Mouse (Mus musculus): Measurements from ENCODE around the gene Syt6.
"Not testable (repeated sequence)": the region's sequence is repeated elsewhere in the genome, so short reads cannot be mapped to it uniquely, and the experiment has no call there.

Gene Syt6

DNA sequence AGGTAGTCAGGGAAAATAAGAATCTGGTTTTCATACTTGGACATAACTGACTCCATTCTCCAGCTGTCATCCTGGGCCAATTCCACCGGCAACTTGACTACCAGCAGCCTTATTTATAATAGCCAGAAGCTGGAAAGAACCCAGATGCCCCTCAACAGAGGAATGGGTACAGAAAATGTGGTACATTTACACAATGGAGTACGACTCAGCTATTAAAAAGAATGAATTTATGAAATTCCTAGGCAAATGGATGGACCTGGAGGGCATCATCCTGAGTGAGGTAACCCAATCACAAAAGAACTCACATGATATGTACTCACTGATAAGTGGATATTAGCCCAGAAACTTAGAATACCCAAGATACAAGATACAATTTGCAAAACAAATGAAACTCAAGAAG is 70.9 kb downstream of the Syt6 start, which contains the start of gene Atg4a-ps:
TSS of gene Atg4a-ps (minus strand) at position 101 of the 400 bp plus-strand sequence.
- in situ Hi-C loops (cut with MboI; ENCODE audit: low sequenced_read_pairs), result not testable (repeated sequence)

DNA sequence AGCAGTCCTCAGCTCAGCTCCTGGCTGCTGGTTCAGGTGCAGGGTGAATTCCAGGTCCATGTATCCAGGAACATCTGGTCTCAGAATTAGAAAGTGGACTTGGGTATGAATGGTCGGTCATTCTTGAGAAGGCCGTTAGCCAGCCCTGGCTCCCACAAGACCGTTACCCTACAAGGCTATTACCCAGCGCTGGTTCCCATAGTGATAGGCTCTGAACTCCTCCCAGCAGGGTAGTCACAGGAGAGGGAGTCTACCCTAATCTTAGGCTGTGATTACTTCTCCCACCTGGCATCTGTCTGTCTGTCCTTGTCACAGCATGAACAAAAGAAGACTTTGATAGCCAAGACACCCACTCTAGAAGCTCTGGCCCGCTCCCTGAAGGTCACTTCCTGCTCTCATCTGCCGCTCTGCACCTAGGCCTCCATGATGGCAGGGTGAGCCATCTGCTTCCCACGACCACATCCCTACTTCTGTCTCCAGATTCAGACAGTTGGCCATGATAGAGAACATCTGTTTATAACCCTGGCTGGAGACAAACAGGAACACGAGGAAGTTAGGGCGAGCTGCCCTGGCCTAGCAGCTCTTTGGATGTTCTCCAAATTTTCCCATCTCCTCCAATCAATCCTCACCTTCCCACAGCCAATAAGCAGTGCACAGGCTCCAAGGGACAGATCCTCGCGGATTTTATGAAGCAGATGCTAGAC is 72.3 kb downstream of the Syt6 start:
- in situ Hi-C loops (cut with MboI; ENCODE audit: low sequenced_read_pairs), result no loop called here

DNA sequence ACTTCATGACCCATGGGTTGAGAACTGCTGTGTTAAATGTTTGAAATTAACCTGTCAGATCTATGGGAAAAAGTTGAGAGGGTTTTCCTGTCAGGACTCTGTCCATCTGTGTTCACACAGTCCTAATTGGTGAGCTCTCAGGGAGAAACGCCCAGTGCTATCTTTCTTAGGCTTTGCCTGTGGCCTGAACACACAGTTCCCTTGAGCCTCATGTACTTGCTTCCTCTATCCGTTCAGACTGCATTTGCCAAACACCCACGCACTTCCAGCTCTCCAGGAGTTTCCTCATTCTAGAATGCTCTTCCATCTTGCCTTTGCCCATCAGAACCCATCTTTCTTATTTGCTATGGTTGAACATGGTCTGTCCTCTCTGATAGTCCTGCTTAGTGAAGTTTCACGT is 73.5 kb downstream of the Syt6 start:
- in situ Hi-C loops (cut with MboI; ENCODE audit: low sequenced_read_pairs), result no loop called here

DNA sequence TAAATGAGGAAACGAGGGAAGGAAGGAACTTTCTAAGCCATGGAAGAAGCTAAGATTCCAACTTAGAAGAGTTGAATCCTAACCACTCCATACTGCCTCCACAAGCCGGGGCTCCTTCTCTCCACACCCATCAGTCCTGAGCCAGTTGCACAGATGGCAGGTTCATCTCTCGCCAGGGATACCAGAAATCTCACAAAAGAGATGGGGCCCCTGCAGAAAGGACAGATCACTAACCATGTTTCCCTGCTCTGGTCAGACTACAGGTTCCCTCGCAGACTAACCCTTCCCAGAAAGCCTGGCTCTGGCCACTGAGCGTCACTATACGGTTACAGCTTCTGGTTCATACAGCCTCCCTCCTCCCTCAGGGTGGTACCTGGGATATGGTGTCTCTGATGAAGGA is 74.7 kb downstream of the Syt6 start:
- in situ Hi-C loops (cut with MboI; ENCODE audit: low sequenced_read_pairs), result no loop called here

DNA sequence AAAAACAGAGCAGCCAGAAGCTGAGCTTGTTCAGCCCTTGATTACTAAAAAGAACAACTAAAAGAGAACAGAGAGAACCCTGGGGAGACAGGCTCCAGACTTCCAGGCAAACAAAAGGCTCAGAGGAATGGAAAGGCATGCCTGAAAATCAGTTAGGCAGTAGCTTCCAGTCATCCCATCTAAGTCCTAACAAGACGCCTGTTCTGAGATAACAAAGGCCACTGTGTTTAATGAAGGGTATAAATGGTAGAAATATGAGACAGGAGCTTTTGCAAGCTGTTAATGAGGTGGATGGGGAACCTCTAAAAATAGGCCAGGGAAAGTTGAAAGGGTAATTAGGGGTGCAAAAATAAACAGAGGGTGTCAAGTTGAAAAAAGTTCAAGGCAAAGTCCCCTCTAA is 75.4 kb downstream of the Syt6 start:
- in situ Hi-C loops (cut with MboI; ENCODE audit: low sequenced_read_pairs), result no loop called here

DNA sequence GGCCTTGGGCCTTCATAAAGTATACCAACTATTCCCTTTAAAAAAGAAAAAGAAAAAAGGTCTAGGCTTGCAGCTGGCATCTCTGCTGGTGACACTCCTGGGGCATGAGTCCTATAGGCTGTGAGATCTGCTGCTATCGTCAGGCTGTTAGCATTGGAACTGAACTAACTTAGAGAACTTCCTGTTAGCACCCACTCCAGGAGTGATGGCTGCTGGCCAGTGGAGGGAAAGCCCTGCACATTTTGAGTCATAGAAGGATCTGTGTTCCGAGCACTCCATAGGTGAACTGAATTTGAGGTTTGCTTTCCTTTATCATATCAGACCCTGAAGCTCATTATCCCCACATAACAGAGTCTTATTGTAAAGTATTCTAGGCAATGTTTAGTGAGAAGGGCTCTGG is 85.0 kb downstream of the Syt6 start:
- in situ Hi-C loops (cut with MboI; ENCODE audit: low sequenced_read_pairs), result no loop called here

DNA sequence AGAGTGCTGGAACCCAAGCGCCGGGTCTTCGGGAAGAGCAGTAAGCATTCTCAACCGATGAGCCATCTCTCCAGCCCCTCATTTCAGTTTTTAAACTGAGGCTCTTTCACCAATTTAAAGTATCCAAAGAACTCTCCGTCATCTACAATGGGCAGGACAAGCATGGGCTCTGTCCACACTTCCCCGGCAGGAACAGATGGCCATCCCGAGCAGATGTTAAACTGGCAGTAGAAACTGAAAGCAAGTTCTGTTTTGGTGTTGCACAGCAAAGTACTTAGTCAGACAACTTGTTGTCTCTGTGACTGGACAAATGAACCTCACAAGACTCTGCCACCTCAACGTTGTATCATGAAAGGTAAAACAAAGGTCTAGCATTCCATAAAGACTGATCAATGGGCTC is 86.7 kb downstream of the Syt6 start:
- in situ Hi-C loops (cut with MboI; ENCODE audit: low sequenced_read_pairs), result no loop called here

DNA sequence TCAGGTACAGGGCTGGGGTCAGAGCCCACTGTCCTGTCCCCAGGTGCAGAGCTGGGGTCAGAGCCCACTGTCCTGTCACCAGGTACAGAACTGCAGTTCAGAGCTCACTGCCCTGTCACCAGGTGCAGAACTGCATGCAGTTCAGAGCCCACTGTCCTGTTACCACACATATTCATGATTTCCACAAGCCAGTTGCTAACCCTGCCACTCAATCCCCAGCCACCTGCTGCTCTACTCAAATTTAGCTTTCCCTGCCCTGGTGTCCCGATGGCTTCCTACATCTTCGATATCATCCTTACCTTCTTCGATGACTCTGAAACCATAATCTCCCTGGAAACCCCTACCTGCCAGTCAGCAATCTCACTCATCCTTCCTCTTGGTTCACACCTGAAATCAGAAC is 88.4 kb downstream of the Syt6 start:
- in situ Hi-C loops (cut with MboI; ENCODE audit: low sequenced_read_pairs), result no loop called here

DNA sequence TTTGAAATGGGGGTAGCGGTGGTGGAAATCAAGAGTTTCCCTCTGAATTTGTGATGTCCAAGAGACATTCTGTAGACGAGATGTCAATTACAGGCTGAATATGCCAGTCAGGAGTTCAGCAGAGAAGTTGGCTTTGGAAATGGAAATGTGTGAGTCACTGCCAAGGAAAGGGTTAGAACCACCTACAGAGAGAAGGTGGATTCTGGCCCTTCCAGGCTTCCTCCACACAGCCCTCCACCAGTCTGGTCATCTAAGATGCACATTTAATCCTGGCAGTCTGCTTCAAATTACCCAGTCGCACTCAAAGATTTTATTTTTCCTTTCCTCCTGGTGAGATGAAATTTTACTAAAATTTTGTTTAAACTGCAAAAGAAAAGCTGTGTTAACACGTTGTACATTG is 97.1 kb downstream of the Syt6 start:
- in situ Hi-C loops (cut with MboI; ENCODE audit: low sequenced_read_pairs), result no loop called here

DNA sequence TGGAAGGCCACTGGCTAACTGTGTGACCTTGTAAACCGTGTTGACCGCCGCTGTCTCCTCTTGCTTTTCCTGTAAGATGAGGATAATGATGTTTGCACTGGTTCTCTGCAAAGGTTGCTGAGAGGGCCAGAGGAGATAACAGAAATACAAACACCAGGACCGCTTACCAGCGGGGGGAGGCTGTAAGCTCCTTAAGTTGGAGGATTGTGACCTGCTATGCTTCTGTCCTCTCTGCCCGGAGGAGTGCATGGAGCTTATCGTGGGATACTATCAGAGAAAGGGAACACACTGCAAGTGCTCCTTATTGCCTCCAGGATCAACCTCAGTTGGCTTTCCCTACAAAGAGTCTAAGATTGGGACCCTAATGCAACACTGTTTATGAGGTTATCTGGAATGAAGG is 97.7 kb downstream of the Syt6 start:
- in situ Hi-C loops (cut with MboI; ENCODE audit: low sequenced_read_pairs), result no loop called here

DNA sequence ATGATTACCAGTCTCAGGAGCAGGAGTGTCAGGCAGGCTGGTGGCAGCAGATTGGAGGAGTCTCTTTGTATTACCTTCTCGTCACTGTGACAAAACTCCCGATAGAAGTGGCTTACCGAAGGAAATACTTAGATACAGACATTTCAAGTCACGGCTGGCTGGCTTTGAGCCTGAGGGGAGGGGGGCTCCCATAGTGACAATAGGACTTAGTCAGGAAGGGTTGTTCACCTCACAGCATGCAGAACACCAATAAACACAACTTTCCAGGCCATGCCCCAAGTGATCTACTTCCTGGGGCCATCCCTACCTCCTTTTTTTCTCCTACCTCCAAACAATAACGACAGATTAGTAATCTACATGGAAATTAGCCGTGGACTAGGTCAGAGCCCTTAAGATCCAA is 103.8 kb downstream of the Syt6 start:
- in situ Hi-C loops (cut with MboI; ENCODE audit: low sequenced_read_pairs), result loop anchor here (25.0 kb wide), 1 partner anchor 433 kb away; no protein-coding TSS in a partner anchor

DNA sequence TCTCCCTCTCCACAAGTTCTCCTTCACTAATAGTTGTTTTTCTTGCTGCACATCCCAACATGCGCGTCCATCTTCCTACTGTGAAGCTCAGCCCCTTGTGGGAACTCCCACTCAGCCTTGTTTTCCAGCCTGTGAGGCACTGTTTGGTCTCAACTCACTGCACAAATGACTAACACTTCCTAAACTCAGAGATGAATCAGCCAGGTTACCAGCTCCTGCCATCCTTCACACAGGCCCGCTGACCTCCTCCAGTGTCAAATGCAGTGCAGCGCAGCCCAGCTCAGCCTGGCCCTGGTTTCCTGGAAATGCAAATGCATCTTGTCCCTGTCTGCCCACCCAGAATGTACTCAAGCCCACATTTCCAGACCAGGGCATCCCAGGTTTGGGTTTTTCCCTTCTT is 107.4 kb downstream of the Syt6 start:
- in situ Hi-C loops (cut with MboI; ENCODE audit: low sequenced_read_pairs), result loop anchor here (25.0 kb wide), 1 partner anchor 430 kb away; no protein-coding TSS in a partner anchor

DNA sequence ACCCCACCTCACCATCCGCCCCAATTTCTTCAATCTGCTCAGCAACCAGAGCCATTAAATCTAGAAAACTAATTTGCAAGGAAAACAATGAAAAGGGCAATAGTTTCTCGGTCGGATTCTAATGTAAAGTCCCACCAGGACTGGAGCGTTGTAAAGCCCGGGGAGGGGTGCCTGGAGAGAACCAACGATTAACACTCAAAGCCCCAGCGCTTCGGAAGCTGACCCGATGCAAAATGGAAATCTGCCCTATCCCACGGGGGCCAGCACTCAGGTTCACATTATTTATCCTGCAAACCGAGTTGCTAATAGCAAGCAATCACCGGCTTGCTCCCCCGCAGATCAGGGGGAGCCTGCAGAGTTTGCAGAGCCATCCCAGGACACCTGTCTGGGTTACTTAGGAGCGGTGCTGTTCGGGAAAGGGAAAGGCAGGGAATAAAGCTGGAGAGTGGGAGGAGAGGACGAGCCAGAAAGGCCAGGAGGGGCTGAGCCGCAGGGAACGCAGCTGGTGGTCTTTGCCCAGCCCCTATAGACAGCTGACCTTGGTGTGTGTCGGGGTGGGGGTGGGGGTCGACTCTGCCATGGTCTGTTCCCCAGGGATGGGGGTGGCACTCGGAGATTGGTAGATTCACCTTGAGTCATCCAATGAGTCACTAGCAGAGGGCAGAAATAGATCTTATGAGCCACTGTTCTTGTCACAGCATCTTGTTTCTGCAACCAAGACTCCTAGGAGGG is 108.4 kb downstream of the Syt6 start:
- in situ Hi-C loops (cut with MboI; ENCODE audit: low sequenced_read_pairs), result loop anchor here (25.0 kb wide), 1 partner anchor 429 kb away; no protein-coding TSS in a partner anchor

DNA sequence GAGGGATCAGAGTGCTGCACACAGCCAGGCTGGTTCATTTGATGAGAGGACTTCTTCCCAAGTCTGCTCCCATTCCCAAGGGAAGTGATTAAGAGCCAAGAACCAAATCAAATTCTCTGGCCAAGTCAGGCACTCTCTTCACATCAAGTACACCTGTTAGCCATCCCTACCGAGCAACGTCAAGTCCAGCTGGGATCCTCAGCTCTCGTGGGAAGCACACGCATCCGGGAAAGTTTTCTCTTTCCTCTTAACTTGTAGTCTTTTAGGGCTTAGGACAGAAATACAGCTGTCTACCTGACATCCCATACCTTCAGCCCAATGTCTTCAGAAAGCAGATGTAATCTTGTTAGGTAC is 108.9 kb downstream of the Syt6 start:
- in situ Hi-C loops (cut with MboI; ENCODE audit: low sequenced_read_pairs), result loop anchor here (25.0 kb wide), 1 partner anchor 428 kb away; no protein-coding TSS in a partner anchor

DNA sequence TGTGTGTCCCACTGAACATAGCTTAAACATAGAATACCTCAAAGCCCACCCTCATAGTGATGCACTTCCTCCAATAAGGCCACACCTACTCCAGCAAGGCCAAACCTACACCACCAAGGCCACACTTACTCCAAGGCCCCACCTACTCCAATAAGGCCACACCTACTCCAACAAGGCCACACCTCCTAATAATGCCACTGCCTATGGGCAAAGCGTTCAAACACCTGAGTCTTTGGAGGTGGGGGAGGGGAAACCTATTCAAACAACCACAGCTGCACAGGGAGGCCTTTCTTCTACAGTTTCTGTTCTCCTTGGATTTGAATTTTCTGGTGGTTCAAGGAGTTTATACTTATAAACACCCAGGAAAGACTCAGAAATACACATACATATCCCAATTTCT is 114.0 kb downstream of the Syt6 start:
- in situ Hi-C loops (cut with MboI; ENCODE audit: low sequenced_read_pairs), result loop anchor here (25.0 kb wide), 1 partner anchor 423 kb away; no protein-coding TSS in a partner anchor

DNA sequence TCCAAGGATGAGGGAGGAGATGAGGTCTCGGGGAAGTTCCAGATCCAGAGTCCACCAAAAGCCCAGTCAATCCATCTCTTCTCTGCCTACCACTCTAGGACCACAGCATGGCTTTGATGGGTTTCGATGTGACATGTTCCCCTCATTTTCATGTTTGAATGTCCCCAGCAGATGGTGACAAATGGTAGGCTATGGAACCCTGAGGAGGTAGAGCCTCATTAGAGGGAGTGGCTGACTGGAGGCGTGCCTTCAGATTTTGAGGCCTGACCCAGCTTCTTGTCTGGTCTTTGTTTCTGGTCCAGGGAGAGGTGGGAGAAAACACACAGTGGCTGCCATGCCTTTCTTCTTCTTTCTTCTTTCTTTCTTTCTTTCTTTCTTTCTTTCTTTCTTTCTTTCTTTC is 115.5 kb downstream of the Syt6 start:
- in situ Hi-C loops (cut with MboI; ENCODE audit: low sequenced_read_pairs), result loop anchor here (25.0 kb wide), 1 partner anchor 422 kb away; no protein-coding TSS in a partner anchor

Measured in CH12F3 (cell line).